Mouse (Mus musculus) E14TG2a.4 (cell line): ENCODE measurements around the gene Stard8.

ENCODE experiments used
- CTCF ChIP-seq: conservative IDR thresholded peaks from 2 replicates; pipeline ENCODE4 v1.5.1; 2014; ENCODE audit warnings: low read length
- NANOG ChIP-seq: IDR thresholded peaks from 2 replicates; pipeline ENCODE4 v1.6.1; 2014; ENCODE audit warnings: borderline replicate concordance, low read length, mixed read lengths
- POU5F1 ChIP-seq: IDR thresholded peaks from 2 replicates; pipeline ENCODE4 v1.6.1; 2014; ENCODE audit warnings: low read length, borderline replicate concordance

DNA sequence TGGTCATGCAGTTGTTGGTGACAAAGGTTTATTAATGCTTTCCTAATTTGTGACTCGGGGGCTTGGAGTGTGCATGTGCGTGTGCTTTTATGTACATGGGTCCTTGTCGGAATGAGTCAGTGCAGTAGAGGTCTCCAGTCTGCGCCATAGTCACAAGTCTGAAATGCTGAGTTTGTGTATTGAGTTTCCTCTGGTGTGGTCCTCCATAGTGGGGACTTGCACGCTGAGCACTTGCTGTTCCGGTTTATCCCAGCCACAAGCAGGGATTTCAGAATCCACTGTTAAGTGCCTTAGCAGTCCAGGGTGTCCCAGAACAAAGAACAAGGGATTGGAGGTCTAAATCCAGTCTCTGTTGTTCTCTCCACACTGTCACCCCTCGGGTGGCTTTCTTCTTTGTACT is 42.3 kb downstream of the Stard8 start:
- TF ChIP-seq CTCF: no peak
- TF ChIP-seq NANOG: no peak
- TF ChIP-seq POU5F1: no peak
